Mouse (Mus musculus) cerebellum, adult 11 months (tissue): ENCODE measurements at regions not wholly inside any gene's neighbourhood (a gene's known extent, or its start where the extent isn't known, plus 50 kb on each side); places are given as distances from the start of the nearest gene placed in this dataset.

Experiments
- DNase-seq: peaks from one replicate; pipeline ENCODE4 v3.0.0; 2022

DNA sequence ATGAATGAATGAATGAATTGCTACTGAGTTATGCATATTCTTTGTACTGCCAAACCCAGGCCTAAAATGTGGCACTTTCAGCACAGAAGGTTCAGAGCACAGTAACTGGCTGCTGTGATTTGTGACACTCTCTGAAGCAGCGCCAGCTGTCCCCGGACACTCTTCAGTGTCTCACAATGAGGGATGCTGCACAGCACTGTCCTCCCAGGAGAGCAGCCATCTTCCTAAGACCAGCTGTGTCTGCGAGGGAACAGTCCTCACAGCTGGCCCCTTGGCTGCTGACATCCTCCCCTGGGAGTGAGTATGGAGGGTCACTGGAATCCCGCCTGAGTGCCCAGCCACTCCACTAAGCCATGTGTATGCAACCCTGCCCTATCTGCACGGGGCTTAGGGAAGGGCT lies 265.9 kb upstream of the Zfp637 start:
- DNase-seq: no peak

DNA sequence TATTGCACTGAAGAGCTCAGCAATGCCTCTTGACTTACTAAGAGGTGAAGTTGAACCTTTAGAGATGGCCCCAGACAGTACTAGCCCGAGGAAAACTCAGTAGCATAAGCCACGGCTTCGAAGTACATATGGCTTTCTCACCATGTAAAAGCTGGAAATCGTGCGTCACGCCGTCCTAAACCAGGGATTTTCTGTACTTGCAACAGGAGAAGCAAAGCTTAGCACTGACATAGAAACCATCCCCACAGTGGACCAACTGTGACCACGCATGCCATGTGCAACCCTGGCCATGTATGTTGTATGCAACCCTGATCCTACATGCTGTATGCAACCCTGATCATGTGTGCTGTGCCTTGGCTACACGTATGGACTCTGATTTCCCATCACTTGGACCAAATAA lies 265.0 kb upstream of the Zfp637 start:
- DNase-seq: no peak

DNA sequence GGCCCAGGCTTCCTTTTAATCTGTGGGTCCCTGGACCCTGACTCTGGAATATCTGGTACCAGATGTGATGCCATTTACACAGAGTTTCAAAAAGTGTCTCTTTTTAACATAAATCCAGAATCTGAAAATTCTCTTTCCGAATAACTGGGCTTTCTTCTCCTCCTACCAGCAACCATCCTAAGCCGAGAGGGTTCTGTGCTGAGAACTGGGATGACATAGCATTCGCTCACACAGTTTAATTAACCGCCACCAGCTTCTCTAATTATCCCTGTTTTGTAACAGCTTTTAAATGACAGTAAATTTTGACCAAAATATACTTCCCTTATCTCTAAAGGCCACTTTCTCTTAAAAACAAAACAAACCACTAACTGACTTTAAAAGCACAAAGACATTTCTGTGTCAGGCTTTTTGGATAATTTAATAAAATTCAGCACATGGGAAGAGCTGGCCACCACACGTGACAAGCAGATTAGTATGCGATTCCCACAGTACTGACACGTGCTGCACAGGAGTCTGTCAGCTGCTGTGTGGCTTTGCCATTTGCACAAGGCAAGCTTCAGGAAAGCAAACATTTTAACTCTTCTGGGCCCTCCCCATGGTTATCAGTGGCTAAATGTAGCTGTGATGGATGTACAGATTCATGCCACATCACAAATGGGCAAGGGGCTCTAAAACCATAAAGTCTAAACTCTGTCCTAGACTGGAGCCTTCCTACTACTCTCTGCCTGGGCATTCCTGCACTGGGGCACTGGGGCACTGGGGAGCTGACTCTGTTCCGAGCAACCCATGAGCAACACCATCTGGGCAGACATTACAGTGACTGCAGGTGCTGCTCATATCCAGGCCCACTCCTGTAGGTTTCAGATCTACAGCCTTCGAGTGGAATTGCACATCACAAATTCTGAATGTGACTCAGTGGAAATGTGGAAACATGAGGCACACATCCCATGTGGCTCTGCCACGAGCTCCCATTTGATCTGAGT lies 263.1 kb upstream of the Zfp637 start:
- no peak for DNase-seq

DNA sequence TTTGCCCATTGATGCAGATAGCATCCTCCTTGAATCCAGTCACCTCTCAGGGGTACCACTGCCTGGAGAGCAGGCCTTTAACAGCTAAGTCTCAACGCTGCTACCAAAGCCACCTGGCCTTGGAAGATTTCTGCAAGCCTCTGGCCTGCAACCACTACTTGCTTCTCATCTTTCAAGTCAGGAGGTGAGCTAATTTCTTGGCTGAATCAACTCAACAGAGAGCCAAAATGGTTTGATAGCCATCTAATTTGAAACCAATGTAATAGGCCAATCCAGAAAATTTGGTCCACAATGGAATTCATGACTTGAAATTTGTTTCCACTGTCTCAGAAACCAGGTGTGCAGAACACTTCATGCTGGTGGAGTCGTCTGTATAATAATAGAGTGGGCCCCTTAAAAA lies 260.0 kb upstream of the Zfp637 start:
- DNase-seq: no peak

DNA sequence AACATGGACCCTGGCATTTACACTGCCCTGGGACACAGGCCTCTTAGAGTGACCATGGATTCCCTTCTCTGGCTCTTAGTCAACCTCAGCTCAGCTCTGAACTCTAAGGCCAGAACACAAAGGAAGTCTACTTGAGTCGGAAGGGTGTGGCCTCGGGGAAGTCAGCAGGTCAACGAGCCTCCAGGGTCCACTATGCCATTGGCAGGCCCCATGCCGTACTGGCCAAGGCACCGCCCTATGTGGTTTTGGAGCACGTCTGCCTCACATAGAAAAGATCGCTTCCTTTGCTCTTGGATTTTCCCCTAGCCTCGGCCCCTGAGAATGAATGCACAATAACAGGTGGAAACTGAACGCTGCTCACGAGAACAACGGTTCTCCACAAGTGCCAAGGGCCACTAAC lies 257.9 kb upstream of the Zfp637 start:
- no peak for DNase-seq

DNA sequence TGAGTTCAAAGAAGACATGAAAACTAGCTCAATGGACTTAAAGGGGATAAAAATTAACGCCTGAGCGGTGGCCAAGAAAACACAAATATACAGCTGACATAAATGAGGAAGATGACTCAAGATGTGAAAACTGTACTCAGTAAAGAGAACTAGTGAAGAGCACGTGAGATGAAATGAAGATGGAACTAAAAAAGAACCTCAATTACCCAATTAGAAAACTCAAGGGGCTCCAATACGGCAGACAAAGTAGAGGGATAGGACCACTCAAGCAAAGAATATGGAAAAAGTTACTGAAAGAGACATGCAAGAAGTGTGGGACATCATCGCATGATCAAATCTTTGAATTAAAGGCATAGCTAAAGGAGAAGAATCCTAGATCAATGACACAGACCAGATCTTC lies 256.4 kb upstream of the Zfp637 start:
- DNase-seq: no peak

DNA sequence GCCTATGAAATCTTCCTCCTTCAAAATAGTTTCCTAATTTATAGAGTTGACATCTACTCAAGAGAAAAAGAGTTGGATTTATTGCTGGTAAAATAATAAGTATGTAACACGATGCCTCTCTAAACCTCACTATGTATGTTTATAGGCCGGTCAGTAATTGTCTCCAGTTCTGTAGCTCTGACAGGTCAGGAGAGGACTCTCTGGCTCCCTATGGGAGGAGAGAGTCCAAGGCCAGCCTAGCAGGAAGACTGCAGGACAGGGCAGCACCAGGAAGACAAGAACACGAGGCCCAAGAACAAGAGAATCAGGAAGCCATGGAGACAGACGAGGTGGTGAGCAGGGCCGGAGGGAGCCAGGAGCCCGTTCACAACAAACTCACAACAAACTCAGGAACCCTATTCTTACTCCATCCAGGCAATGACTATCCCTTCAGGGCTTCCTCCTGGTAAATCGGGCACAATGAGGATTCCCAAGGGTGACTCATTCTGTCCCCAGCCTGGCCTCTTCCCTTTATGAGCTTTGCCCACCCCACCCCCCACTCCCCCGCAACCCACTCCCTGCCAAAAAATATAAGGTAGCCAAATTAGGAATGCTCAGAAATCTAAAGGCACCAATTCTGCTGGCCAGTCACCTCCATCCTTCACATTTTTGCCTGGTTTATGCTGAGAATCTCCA lies 244.7 kb upstream of the Zfp637 start:
- DNase-seq: no peak

DNA sequence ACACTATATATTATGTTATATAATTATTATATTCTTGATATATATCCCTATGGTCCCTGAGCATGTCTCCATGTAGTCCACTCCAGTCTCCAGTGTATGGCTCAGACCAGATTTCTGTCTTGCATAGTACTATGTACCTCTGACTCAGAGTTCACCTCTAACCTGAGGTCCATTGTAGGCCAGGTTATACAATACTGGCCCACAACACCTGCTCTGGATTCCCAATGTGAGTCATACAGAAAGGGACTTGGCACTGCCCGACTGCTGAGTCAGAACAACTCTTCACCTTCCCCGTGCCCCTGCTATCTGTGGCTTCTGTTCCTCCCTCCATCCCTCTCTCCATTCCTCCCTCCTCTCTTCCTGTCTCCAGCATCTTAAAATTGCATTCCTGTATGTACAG lies 236.1 kb upstream of the Zfp637 start:
- no peak for DNase-seq

DNA sequence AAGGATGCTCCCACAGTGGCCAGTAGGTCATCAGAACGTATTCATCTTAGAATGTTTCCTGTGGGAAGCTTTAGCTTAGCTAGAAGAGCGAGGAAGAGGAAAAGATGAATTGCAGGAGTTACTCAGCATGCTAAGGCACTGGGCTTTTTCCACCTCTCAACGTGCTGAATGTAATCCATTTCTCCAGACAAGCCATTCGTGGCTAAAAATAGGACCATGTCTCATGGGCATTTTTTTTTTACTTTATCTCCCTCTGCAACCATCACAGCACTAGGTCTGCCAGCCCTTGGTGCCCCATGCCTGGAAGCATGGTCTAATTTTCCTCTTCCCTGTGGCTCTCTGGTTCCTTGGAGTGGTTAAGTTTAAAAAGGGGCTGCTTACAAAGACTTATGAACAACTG lies 235.3 kb upstream of the Zfp637 start:
- DNase-seq: no peak

DNA sequence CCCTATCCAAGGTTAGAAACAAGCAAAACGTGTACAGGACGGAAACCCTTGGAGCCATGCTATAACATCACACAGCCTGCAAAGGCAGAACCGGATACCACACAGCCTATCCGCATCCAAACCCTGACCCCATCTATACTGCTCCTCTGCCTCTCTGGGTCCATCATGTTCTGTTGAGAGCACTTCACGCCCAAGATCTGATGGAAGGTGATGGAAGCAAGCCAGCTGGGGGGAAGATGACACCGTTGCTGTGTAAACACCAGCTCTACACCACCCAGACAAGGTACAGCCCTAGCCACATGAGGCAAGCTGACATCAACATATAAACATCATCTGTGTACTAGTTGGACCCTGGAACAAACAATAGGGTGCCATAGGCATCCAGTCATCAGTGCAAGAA lies 234.8 kb upstream of the Zfp637 start:
- DNase-seq: no peak

DNA sequence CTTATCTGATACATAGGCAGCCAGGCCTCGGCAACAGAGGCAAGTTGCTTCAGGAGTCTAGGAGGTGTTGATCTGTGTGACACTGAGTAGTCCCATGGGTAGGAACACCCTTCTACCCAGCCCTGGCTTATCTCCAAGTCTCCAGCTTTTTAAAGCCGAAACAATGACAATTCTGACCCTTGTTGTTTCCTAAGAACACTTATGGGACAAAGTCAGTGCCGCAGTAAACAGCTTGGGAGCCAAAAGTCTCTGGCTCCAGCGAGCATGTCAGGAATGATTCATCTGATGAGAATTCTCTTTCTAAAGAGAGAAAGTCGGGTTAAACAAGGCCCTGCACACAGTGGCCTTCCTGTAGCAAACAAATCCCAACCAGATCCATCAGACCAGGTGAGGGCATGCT lies 234.0 kb upstream of the Zfp637 start:
- no peak for DNase-seq

DNA sequence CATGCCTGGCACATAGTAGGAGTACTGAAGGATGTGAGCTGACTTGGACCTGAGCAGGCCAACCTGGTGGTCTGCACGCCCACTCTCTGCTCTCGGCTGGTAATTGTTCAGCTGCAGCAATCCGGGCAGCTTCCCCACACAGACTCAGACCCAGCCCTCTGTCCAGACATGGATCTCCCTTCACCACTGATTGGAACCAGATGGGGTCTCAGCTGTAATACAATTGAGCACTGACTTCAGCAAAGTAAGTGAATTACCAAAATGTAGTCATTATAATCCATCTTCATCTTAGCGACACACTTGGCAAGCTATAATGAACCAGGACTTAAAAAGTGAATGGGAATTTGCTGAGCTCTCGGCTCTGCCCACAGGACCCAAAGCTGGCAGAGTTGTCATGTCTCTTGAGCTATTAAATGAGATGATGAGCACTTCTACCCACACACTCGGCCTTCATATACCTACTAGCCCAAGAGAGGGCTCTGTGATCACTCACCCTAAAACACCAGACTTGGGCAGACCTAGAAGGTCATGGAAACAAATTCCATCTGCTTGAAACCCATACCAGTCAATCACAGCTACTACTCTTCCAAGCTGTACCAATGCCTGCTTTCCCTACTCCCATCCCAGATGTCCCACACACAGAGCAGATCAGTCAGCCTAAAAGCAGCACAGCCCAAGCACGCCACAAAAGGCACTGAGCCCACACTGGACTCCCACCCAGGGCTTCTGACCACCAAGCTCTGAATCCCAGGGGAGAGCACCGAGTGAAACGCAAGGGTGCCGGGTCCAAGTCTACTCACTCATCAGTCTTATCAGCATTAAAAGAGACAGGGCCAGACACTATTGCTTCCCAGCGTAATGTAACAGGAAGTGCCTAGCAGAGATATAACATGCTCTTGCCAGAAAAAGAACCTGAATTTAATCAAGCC lies 231.2 kb upstream of the Zfp637 start:
- DNase-seq: no peak

DNA sequence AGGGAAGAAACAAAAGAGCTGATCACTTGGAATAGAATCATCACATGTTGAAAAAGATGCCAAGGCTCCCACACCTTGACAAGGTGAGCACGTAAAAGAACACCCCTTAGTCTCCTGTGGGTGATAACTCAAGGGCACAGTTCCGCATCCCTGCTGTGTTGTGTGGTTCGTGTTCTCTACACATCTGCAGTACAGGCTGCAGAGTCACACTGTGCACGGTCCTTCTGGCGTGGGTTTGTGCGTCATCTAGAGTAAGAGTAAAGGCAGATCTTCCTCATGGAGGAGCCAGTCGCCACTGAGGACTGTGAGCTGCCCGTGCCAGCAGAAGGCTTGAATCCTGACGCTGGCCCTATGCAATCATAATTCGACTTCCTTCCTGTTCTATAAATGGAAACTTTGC lies 229.7 kb upstream of the Zfp637 start:
- no peak for DNase-seq

DNA sequence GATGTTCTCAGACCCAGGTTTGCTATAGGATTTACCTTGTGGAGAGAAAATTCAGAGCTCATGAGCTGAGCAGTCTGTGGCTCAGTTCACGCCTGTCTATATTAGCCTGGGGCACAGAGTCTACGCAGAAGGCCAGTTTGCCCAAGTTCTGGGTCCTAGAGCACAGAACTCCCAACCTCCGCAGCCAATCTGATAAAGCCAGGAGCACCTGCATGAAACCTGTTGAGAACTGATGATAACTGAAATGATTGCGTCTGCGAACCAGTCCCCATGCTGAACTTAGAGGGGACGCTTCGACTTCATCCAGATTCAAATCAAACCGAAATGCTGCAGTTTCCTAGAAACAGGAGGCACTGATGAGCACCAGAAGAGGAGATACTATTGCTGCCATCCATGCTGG lies 229.0 kb upstream of the Zfp637 start:
- no peak for DNase-seq

DNA sequence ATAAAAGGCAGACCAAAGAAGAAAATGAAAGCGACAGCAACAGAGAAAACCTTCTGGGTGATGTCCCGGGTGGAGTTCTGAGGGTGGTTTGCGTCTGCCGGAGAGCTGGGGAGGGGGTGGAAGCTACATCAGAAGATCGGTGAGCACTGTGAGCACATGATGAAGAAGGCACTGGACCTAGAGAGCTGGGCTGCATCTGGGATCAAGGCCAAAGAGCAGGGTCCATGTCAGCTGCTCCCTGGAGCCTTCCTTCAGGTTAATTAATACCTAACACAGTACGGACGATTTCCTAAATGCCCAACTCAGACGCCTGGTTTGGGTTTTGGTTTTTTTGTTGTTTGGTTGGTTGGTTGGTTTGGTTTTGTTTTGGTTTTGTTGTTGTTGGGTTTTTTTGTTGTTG lies 228.6 kb upstream of the Zfp637 start:
- no peak for DNase-seq

DNA sequence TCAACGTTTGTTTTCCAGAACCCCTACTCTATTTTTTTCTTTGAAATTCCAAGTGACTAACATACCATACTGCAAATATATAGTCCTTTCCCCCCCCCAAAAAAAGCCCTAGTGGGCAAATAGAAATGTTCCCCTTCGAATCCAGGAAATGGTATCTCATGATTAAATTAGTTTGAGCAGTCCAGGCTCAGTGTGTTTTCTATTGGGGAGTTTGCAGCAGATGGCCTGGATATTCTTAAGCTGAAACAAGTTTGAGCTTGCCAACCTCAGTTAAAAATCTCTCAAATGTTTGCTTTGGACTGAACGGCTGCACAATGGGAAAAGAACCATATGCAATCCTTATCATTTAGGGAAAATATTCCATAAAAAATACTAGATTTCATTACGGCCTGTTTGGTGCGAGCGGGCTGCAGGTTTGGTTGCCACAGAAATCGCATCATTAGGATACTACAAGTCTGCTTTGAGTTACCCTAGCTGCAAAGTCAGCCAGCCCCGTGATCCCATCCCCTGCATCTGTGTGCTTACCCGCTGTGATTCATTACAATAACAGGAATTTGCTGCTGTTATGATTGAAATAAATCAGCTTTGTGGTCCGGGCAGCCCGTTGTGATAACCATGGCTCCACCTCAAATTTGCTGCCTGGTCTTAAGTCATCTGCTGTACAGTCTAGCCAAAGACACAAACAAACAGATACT lies 227.2 kb upstream of the Zfp637 start:
- DNase-seq: no peak

DNA sequence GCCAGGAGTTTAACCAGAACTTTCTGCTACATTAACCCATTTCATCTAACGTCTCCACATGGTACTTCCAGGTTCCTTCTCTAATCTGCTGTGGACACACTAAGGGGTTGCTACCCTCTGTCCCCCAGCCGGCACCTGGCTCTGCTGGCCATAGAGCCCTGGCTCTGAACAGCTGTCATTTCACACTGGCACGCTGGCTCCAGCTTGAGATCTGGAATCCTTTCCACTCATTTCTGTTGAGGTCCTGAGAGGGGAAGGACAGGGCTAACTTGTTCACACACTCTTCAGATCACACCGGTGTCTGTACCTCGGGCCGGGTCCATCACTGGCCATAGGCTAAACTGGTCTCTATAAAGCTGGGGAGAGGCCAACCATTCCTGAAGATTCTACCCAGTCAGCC lies 226.6 kb upstream of the Zfp637 start:
- no peak for DNase-seq

DNA sequence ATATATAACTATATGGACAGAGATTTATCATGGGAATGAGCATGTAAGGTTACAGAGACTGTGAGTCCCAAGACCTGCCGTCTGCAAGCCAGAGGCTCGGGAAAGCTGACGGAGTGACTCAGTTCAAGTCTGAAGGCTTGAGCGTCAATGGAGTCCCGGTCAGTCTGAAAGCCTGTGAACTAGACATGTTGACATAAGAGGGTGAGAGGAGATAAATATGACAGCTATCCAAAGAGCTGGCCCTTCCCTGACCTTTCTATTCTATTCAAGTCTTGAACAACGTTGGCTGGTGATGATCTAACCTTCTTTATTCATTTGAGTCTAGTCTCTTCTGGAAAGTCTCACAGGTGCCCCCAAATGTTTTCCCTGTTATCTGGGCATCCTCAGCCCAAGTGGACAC lies 223.8 kb upstream of the Zfp637 start:
- no peak for DNase-seq

DNA sequence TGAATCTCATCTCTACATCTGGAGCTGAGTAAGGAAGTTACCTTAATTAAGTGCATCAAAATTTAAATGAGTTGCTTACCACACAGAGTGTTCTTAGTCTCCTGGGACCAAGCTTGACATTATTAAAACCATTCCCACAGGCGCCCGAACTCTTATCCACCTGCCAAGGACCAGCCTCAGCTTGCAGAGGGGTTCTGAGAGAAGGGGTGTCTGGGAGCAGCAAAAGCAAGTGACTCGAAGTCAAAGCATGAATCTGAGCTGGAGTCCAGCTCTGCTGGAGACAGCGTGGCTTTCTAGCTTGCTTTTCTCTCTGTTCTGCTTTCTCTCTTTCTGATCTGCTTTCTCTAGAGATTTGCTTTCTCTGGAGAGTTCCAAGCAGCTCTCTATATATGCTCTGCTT lies 223.0 kb upstream of the Zfp637 start:
- DNase-seq: no peak

DNA sequence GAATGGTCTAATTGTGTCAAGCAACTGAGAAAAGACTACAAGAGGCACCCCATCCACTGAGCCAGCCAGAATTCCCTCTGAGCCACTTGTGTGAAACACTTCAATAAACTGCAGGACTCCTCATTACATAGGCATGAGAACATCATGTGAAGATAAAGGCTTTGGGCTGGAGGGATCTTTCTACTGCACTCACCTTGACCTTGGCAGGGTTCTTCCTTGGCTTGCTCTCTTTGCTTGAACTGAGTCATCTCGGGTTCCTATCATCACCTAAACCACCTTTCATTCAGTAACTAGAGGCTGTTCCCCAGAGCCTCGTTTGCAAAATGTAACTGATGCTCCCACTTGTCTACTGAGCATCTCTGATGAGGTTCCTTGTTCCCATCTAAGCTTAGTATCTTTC lies 221.4 kb upstream of the Zfp637 start:
- DNase-seq: no peak

DNA sequence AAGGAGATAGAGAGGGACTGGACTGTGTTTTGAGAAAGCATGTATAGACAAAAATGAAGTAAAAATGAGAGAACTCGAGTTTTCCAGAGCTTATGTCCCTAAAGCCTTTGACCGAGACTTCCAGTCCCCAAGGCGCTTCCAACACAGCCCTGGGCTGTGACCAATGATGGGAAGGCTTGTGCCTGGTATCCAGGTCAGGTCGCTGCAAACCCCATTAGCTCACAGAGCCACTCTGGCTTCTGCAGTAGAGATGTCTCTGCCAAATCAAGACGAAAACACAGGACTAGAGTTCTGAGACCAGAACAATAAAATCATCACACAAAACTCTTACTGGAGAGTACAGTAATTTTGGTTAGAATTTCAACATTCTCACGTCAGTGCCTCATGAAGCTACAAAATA lies 218.5 kb upstream of the Zfp637 start:
- no peak for DNase-seq

DNA sequence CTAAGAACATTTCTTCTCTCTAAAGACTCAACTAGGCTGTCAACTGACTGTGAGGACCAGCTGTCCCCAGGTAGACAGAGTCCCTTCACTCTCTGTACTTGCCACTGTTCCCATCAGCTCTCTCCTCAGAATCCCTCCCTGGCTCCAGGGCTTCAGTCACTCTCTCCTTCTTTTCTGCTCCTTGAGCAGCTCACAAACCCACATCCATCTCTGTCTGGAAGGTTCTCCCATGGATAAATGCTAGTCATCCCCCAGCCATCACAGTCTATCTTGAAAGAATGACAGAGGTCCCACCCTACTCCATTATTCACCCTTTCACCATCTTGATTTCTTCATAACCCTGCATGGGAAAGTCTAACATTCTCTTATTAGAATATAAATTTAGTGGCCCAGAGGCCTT lies 218.0 kb upstream of the Zfp637 start:
- DNase-seq: no peak

DNA sequence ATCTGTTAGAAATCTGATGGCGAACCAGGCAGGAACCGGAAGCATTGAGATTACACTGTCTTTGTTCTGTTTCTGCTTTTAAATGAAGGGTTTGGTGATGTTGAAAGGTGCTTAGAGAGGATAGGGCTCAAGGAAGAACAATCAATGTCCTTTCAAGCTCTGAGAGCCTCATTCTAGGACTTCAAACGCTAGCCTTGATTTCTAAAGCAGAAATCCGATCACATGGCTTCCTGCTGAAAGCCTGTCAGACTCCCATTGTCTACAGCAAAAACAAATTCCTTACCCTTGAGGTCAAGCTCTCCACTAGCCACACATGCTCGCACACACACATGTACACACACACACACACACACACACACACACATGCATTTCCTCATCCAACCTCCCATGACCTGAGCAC lies 215.3 kb upstream of the Zfp637 start:
- DNase-seq: no peak
